Mouse (Mus musculus) embryonic facial prominence, embryonic 11.5 days (tissue): ENCODE results near the gene Mydgf. TPM values are rescaled to one million over a fixed set of nuclear protein-coding genes. Genes with fewer than 3 reads are reported as not detected.

Source experiments
- ATAC-seq: fragments of 200-750 bp; cut with Nextera tagmentation; replicated peaks from 2 replicates; pipeline ENCODE4 v1.8.0; 2017; ENCODE audit warnings: low read depth; ENCODE audit not compliant: insufficient number of reproducible peaks, low FRiP score, low TSS enrichment
- DNase-seq: peaks from one replicate; pipeline ENCODE4 v3.0.0-alpha.2; 2015; ENCODE audit warnings: low spot score
- H3K27ac ChIP-seq: fragments of 300-500 bp; sonication (generic); replicated peaks from 2 replicates; pipeline ENCODE4 v1.5.1; 2014; ENCODE audit warnings: mild to moderate bottlenecking, low read depth, low read length, control low read depth
- H3K27me3 ChIP-seq: fragments of 300-500 bp; sonication (generic); 2 replicates; pipeline ENCODE4 v1.6.1; 2014; ENCODE audit warnings: mild to moderate bottlenecking, low read length, moderate library complexity, mixed read lengths; ENCODE audit not compliant: control insufficient read depth, insufficient read depth
- H3K36me3 ChIP-seq: fragments of 300-500 bp; sonication (generic); replicated peaks from 2 replicates; pipeline ENCODE4 v1.6.1; 2014; ENCODE audit warnings: low read depth, mild to moderate bottlenecking, low read length, moderate library complexity, mixed read lengths; ENCODE audit not compliant: control insufficient read depth, insufficient read depth
- H3K4me1 ChIP-seq: fragments of 300-500 bp; sonication (generic); 2 replicates; pipeline ENCODE4 v1.6.1; 2014; ENCODE audit warnings: low read length, mixed read lengths; ENCODE audit not compliant: control insufficient read depth, insufficient read depth
- H3K4me2 ChIP-seq: fragments of 300-500 bp; sonication (generic); 2 replicates; pipeline ENCODE4 v1.6.1; 2014; ENCODE audit warnings: low read depth, mild to moderate bottlenecking, control low read depth, low read length, moderate library complexity
- H3K4me3 ChIP-seq: fragments of 300-500 bp; sonication (generic); 2 replicates; pipeline ENCODE4 v1.5.1; 2014; ENCODE audit warnings: low read depth, low read length, control low read depth
- H3K9ac ChIP-seq: fragments of 300-500 bp; sonication (generic); replicated peaks from 2 replicates; pipeline ENCODE4 v1.6.1; 2014; ENCODE audit warnings: mild to moderate bottlenecking, control low read depth, low read length
- H3K9me3 ChIP-seq: fragments of 300-500 bp; sonication (generic); replicated peaks from 2 replicates; pipeline ENCODE4 v1.6.1; 2016; ENCODE audit warnings: mild to moderate bottlenecking, low read length, inconsistent platforms, mixed read lengths; ENCODE audit not compliant: control insufficient read depth
- WGBS: fragments of 180-500 bp; shearing (Covaris S2); extraction: QIAGEN DNeasy Blood & Tissue Kit; methylation state at CpG from one replicate; pipeline ENCODE4 v1.1.7; 2014; 5-methylcytosine and 5-hydroxymethylcytosine counted together
- polyA plus RNA-seq: library from polyadenylated mRNA; unstranded; fragments of >200 nt; fragmentation: Nextera tagmentation; extraction: Ambion mirVana; gene quantifications from 2 replicates; pipeline ENCODE4 v1.2.1, GENCODE M21; 2014

Mydgf gene
- polyA plus RNA-seq, 1 experiment from 2014 or later = 48.5 TPM

DNA sequence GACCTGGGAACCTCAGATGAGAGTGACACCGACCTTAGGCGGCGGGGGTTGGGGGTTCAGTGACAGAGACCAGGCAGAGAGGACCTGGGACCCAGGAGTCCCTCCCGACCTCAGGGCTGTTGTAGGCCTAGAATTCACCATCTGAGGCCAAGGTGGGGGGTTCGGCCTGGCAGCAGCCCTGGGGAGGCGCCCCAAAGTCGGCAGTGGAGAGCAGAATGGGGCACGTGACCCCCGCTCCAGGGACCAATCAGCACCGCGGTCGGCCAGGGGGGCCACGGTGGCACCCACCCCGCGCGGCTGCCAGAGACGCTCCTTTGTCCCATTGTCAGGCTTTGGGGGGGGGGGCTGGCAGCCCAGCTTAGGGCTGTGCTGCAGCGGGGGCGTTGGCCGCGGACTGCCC is 44.4 kb downstream of the Mydgf start:
- H3K36me3 ChIP-seq = no peaks in the 10 kb centered on the region
- no peak for DNase-seq
- peak overlapping the region; percentile 99 for H3K4me2 ChIP-seq
- peaks cover 46% of the 10 kb centered on the region for H3K27me3 ChIP-seq
- H3K9me3 ChIP-seq = no peaks in the 10 kb centered on the region
- H3K27ac ChIP-seq = no peak overlapping the region
- 8% methylated on average over 16 of the region's 21 CpGs for WGBS
- peak overlapping the region; percentile 73 for H3K4me3 ChIP-seq
- peak overlapping the region; percentile 63 for H3K9ac ChIP-seq
- peaks cover 9% of the 10 kb centered on the region for H3K4me1 ChIP-seq
- no peak for ATAC-seq

- H3K9ac ChIP-seq = no peak overlapping the region
These were observed 45.7 kb downstream of the Mydgf start for GRCm38 (mm10) chr17:56137839-56138613.

GRCm38 (mm10) chr17:56136558-56136957 is 47.2 kb downstream of the Mydgf start:
- 87% methylated on average over 7 of the region's 7 CpGs for WGBS
- Histone ChIP-seq H3K27ac (no peak overlapping the region), H3K4me3 (no peak overlapping the region), H3K36me3 (no peaks in the 10 kb centered on the region), H3K4me2 (no peak overlapping the region), H3K4me1 (peaks cover 6% of the 10 kb centered on the region; the same call in 1 of the 2 replicates), H3K27me3 (peaks cover 36% of the 10 kb centered on the region), H3K9me3 (no peaks in the 10 kb centered on the region), H3K9ac (no peak overlapping the region)
- no peak for DNase-seq
- ATAC-seq = no peak

More at GRCm38 (mm10) chr17:56137839-56138613, 45.7 kb downstream of the Mydgf start:
- 11% methylated on average over 25 of the region's 25 CpGs for WGBS
- Histone ChIP-seq H3K4me3 (no peak overlapping the region), H3K36me3 (no peaks in the 10 kb centered on the region), H3K9me3 (no peaks in the 10 kb centered on the region), H3K27me3 (peaks cover 46% of the 10 kb centered on the region), H3K27ac (no peak overlapping the region), H3K4me1 (peaks cover 12% of the 10 kb centered on the region), H3K4me2 (peak overlapping the region; percentile 29)
- DNase-seq = no peak
- no peak for ATAC-seq

- DNase-seq (peak; percentile 63), ATAC-seq (0 out of 2 replicates have a peak, but pooled peaks have one; percentile 12)
- Histone ChIP-seq H3K9ac (peak overlapping the region; percentile 1; the same call in 1 of the 2 replicates), H3K27me3 (peaks cover 16% of the 10 kb centered on the region), H3K4me3 (peak overlapping the region; percentile 14; the same call in 1 of the 2 replicates), H3K36me3 (no peaks in the 10 kb centered on the region), H3K9me3 (no peaks in the 10 kb centered on the region), H3K4me2 (peak overlapping the region; percentile 45), H3K27ac (no peak overlapping the region), H3K4me1 (0 out of 2 replicates have a peak, but pooled peaks cover 3% of the 10 kb centered on the region)
- 2% methylated on average over 27 of the region's 27 CpGs for WGBS
These were observed 49.2 kb downstream of the Mydgf start for GRCm38 (mm10) chr17:56134463-56134971.

- H3K27me3 ChIP-seq = peaks cover 8% of the 10 kb centered on the region
- H3K9ac ChIP-seq = no peak overlapping the region; the same call in 1 of the 2 replicates
- peak overlapping the region; percentile 40 for H3K4me2 ChIP-seq
- DNase-seq = peak; percentile 34
- no peaks in the 10 kb centered on the region for H3K36me3 ChIP-seq
- H3K4me1 ChIP-seq = 0 out of 2 replicates have a peak, but pooled peaks cover 3% of the 10 kb centered on the region
- ATAC-seq = 0 out of 2 replicates have a peak, but pooled peaks have one; percentile 26
- H3K9me3 ChIP-seq = no peaks in the 10 kb centered on the region
- H3K4me3 ChIP-seq = no peak overlapping the region
- WGBS = 19% methylated on average over 18 of the region's 21 CpGs
- no peak overlapping the region for H3K27ac ChIP-seq
These were observed 50.0 kb downstream of the Mydgf start for GRCm38 (mm10) chr17:56133457-56134363.

GRCm38 (mm10) chr17:56132661-56133060 is 51.1 kb downstream of the Mydgf start:
- Histone ChIP-seq H3K27me3 (no peaks in the 10 kb centered on the region; the same call in 1 of the 2 replicates), H3K4me1 (0 out of 2 replicates have a peak, but pooled peaks cover 3% of the 10 kb centered on the region), H3K36me3 (no peaks in the 10 kb centered on the region), H3K27ac (no peak overlapping the region), H3K9ac (no peak overlapping the region), H3K9me3 (no peaks in the 10 kb centered on the region), H3K4me3 (no peak overlapping the region), H3K4me2 (peak overlapping the region; percentile 5; the same call in 1 of the 2 replicates)
- DNase-seq = peak; percentile 65
- 6% methylated on average over 14 of the region's 14 CpGs for WGBS
- ATAC-seq = no peak

GRCm38 (mm10) chr17:56131814-56132213 is 51.9 kb downstream of the Mydgf start:
- Histone ChIP-seq H3K27ac (no peak overlapping the region), H3K4me2 (no peak overlapping the region), H3K36me3 (no peaks in the 10 kb centered on the region), H3K4me3 (no peak overlapping the region), H3K27me3 (no peaks in the 10 kb centered on the region; the same call in 1 of the 2 replicates), H3K9ac (no peak overlapping the region), H3K9me3 (no peaks in the 10 kb centered on the region), H3K4me1 (0 out of 2 replicates have a peak, but pooled peaks cover 3% of the 10 kb centered on the region)
- 45% methylated on average over 7 of the region's 7 CpGs for WGBS
- DNase-seq (peak; percentile 62), ATAC-seq (no peak)
